ENCODE assay signal across 10 mouse cellular contexts in genomic region chr15:5115173-5115572, GRCm38 (mm10). TPM values are rescaled to one million over a fixed set of nuclear protein-coding genes. Genes with fewer than 3 reads are reported as not detected.
DNase-seq lines count a peak whose midpoint lies in the region; ATAC-seq and TF ChIP-seq lines count a peak whose summit lies in the region.
"Had no signal": no experiment of that assay in that cellular context is flagged by ENCODE, and none has a peak within 500 bp of the region (broad histone marks: within the 10 kb centered on the region; RNA-seq: fewer than 3 reads in every experiment).

No protein-coding gene starts in this region.

- H3K36me3 ChIP-seq in embryonic facial prominence, embryonic 14.5 days (ENCODE audit: control insufficient read depth, insufficient read depth, low read length): peaks cover 30% of the 10 kb centered on the region
- peaks cover 24% of the 10 kb centered on the region for H3K36me3 ChIP-seq in intestine, postnatal 0 days (ENCODE audit: control insufficient read depth, insufficient read depth)
- H3K36me3 ChIP-seq in neural tube, embryonic 12.5 days: peaks cover 24% of the 10 kb centered on the region

- peak overlapping the region; percentile 95 for H3K27ac ChIP-seq in layer of hippocampus, adult 2 months
- H3K27ac ChIP-seq in embryonic facial prominence, embryonic 14.5 days (replicated peaks; ENCODE audit: low read depth, low read length): peak overlapping the region; percentile 96
- H3K27ac ChIP-seq in intestine, postnatal 0 days (ENCODE audit: low read depth, low read length): peak overlapping the region; percentile 88
- H3K27ac ChIP-seq in neural tube, embryonic 12.5 days: no peak overlapping the region

- H3K9me3 ChIP-seq in embryonic facial prominence, embryonic 14.5 days (ENCODE audit: control insufficient read depth, low read length): no peaks in the 10 kb centered on the region
- no peaks in the 10 kb centered on the region for H3K9me3 ChIP-seq in intestine, postnatal 0 days (ENCODE audit: control insufficient read depth)
- H3K9me3 ChIP-seq in neural tube, embryonic 12.5 days: no peaks in the 10 kb centered on the region

- H3K4me3 ChIP-seq in layer of hippocampus, adult 2 months: peak overlapping the region; percentile 94; the same call in 1 of the 2 replicates
- peak overlapping the region; percentile 66 for H3K4me3 ChIP-seq in embryonic facial prominence, embryonic 14.5 days (ENCODE audit: low read depth, low read length)
- H3K4me3 ChIP-seq in intestine, postnatal 0 days (ENCODE audit: low read depth, low read length): peak overlapping the region; percentile 92
- H3K4me3 ChIP-seq in neural tube, embryonic 12.5 days: no peak overlapping the region

- peak overlapping the region; percentile 81 for H3K9ac ChIP-seq in embryonic facial prominence, embryonic 14.5 days (ENCODE audit: low read depth, low read length)
- H3K9ac ChIP-seq in intestine, postnatal 0 days (ENCODE audit: low read depth, low read length): peak overlapping the region; percentile 62; the same call in 1 of the 2 replicates
- 0 out of 2 replicates have a peak overlapping the region, but pooled peaks have one; percentile 51 for H3K9ac ChIP-seq in neural tube, embryonic 12.5 days

- DNase-seq in layer of hippocampus, adult 2 months (ENCODE audit: low spot score in 2 of 2): no peak
- DNase-seq in layer of hippocampus, adult 8-10 months (ENCODE audit: low spot score in 2 of 2): no peak
- no peak for DNase-seq in embryonic facial prominence, embryonic 14.5 days (ENCODE audit: low spot score)
- DNase-seq in adrenal gland, adult 18-20 months (ENCODE audit: low spot score in 2 of 2): no peak
- DNase-seq in right cerebral cortex, postnatal 4 days: no peak
- no peak for DNase-seq in right cerebral cortex, postnatal 10 days (ENCODE audit: low spot score in 2 of 2)
- DNase-seq: cerebellum, postnatal 36 days; layer of hippocampus, adult 9-11 months had no signal

- TF ChIP-seq CTCF in layer of hippocampus, adult 2 months (conservative IDR thresholded peaks at IDR 0.05): no peak
- no peak for TF ChIP-seq CTCF in intestine, postnatal 0 days (IDR thresholded peaks at IDR 0.05; ENCODE audit: low read depth)

- WGBS in embryonic facial prominence, embryonic 14.5 days: 56% methylated on average over 8 of the region's 8 CpGs
- 50% methylated on average over 8 of the region's 8 CpGs for WGBS in intestine, postnatal 0 days
- 71% methylated on average over 8 of the region's 8 CpGs for WGBS in neural tube, embryonic 12.5 days

- H3K4me2 ChIP-seq in embryonic facial prominence, embryonic 14.5 days (ENCODE audit: low read depth, low read length): peak overlapping the region; percentile 64
- peak overlapping the region; percentile 57 for H3K4me2 ChIP-seq in intestine, postnatal 0 days (replicated peaks; ENCODE audit: low read depth)
- H3K4me2 ChIP-seq in neural tube, embryonic 12.5 days (replicated peaks): peak overlapping the region; percentile 78

- ATAC-seq in embryonic facial prominence, embryonic 14.5 days (ENCODE audit: low read depth): no peak
- ATAC-seq in intestine, postnatal 0 days: no peak
- ATAC-seq in neural tube, embryonic 12.5 days (ENCODE audit: low FRiP score, low read depth): no peak

- H3K27me3 ChIP-seq in embryonic facial prominence, embryonic 14.5 days (replicated peaks; ENCODE audit: control insufficient read depth, insufficient read depth, low read length): no peaks in the 10 kb centered on the region
- H3K27me3 ChIP-seq in intestine, postnatal 0 days (replicated peaks; ENCODE audit: control insufficient read depth, insufficient read depth, low read length): no peaks in the 10 kb centered on the region
- H3K27me3 ChIP-seq in neural tube, embryonic 12.5 days (replicated peaks): no peaks in the 10 kb centered on the region

- peaks cover 15% of the 10 kb centered on the region for H3K4me1 ChIP-seq in embryonic facial prominence, embryonic 14.5 days (ENCODE audit: control insufficient read depth, insufficient read depth, low read length)
- H3K4me1 ChIP-seq in intestine, postnatal 0 days (replicated peaks; ENCODE audit: control insufficient read depth, insufficient read depth, low read length): no peaks in the 10 kb centered on the region
- peaks cover 15% of the 10 kb centered on the region for H3K4me1 ChIP-seq in neural tube, embryonic 12.5 days

RNA-seq across cellular contexts. Expression of gene Rpl37, which starts 1.3 kb away (rescaled TPM):
- 100 to 1,000 TPM; 308 to 352 TPM for total RNA-seq in layer of hippocampus, adult 2 months (2021)
- 100 to 1,000 TPM; 305 to 338 (median 326) TPM for total RNA-seq in layer of hippocampus, adult 8-10 months (2022)
- 794 and 907 TPM in 2 replicates for polyA plus RNA-seq in embryonic facial prominence, embryonic 14.5 days (2014; fragmentation: Nextera tagmentation; extraction: Ambion mirVana)
- 520 and 549 TPM in 2 replicates for polyA plus RNA-seq in intestine, postnatal 0 days (2015; fragmentation: Nextera tagmentation; extraction: Ambion mirVana)
- 422 and 438 TPM in 2 replicates for polyA plus RNA-seq in neural tube, embryonic 12.5 days (2016; fragmentation: Nextera tagmentation; extraction: Ambion mirVana)
- total RNA-seq in adrenal gland, adult 18-20 months (2021): 100 to 1,000 TPM; 365 to 475 TPM

RNA-seq across cellular contexts. Expression of gene Card6, which starts 6.8 kb away (rescaled TPM):
- total RNA-seq in layer of hippocampus, adult 2 months (2021): 1 to 10 TPM; 5.8 to 6.6 TPM
- total RNA-seq in layer of hippocampus, adult 8-10 months (2022): 1 to 10 TPM; 2.7 to 6.0 (median 5.3) TPM
- 1.9 and 2.1 TPM in 2 replicates for polyA plus RNA-seq in embryonic facial prominence, embryonic 14.5 days (2014; fragmentation: Nextera tagmentation; extraction: Ambion mirVana)
- polyA plus RNA-seq in intestine, postnatal 0 days (2015; fragmentation: Nextera tagmentation; extraction: Ambion mirVana): 1.5 and 2.1 TPM in 2 replicates
- 0.71 and 0.88 TPM in 2 replicates for polyA plus RNA-seq in neural tube, embryonic 12.5 days (2016; fragmentation: Nextera tagmentation; extraction: Ambion mirVana)
- total RNA-seq in adrenal gland, adult 18-20 months (2021): 1 to 10 TPM; 6.6 to 6.7 TPM

RNA-seq across cellular contexts. Expression of gene Prkaa1, which starts 28.5 kb away (rescaled TPM):
- total RNA-seq in layer of hippocampus, adult 2 months (2021): 10 to 100 TPM; 24.3 to 24.8 TPM
- total RNA-seq in layer of hippocampus, adult 8-10 months (2022): 10 to 100 TPM; 24.6 to 25.5 (median 24.8) TPM
- 20.2 and 20.7 TPM in 2 replicates for polyA plus RNA-seq in embryonic facial prominence, embryonic 14.5 days (2014; fragmentation: Nextera tagmentation; extraction: Ambion mirVana)
- 16.6 and 17.8 TPM in 2 replicates for polyA plus RNA-seq in intestine, postnatal 0 days (2015; fragmentation: Nextera tagmentation; extraction: Ambion mirVana)
- 16.0 and 17.7 TPM in 2 replicates for polyA plus RNA-seq in neural tube, embryonic 12.5 days (2016; fragmentation: Nextera tagmentation; extraction: Ambion mirVana)
- total RNA-seq in adrenal gland, adult 18-20 months (2021): 10 to 100 TPM; 31.8 to 36.3 TPM

RNA-seq across cellular contexts. Expression of gene C7, which starts 51.6 kb away (rescaled TPM):
- under 1 TPM; 0.13 to 0.17 TPM for total RNA-seq in layer of hippocampus, adult 2 months (2021)
- total RNA-seq in layer of hippocampus, adult 8-10 months (2022): under 1 TPM; 0.14 to 0.39 (median 0.36) TPM
- 0.17 and 0.22 TPM in 2 replicates for polyA plus RNA-seq in embryonic facial prominence, embryonic 14.5 days (2014; fragmentation: Nextera tagmentation; extraction: Ambion mirVana)
- 0.07 and 0.08 TPM in 2 replicates for polyA plus RNA-seq in intestine, postnatal 0 days (2015; fragmentation: Nextera tagmentation; extraction: Ambion mirVana)
- 0.14 TPM in 1 of 2 replicates, not detected in the other for polyA plus RNA-seq in neural tube, embryonic 12.5 days (2016; fragmentation: Nextera tagmentation; extraction: Ambion mirVana)
- 10 to 100 TPM; 15.3 to 42.7 TPM for total RNA-seq in adrenal gland, adult 18-20 months (2021)
